Mouse (Mus musculus): ENCODE data around the gene Macrod2.

- TF ChIP-seq POLR2A (IDR thresholded peaks at IDR 0.05; ENCODE audit: low read depth, low read length) (no peak), CTCF (IDR thresholded peaks at IDR 0.05; ENCODE audit: extremely low read depth, insufficient read length, insufficient replicate concordance, low read depth, low read length) (no peak)
Measured at GRCm38 (mm10) chr2:141264582-141264981, 869.5 kb downstream of the Macrod2 start.
